9 mouse cellular contexts compared by ENCODE assay signal in genomic region chr11:88614527-88615305, GRCm38 (mm10).
A peak's percentile ranks its signal among the peaks of the same experiment; 100 is the strongest.
DNase-seq lines count a peak whose midpoint lies in the region; ATAC-seq and TF ChIP-seq lines count a peak whose summit lies in the region.
"Had no signal": no experiment of that assay in that cellular context is flagged by ENCODE, and none has a peak within 500 bp of the region (broad histone marks: within the 10 kb centered on the region; RNA-seq: fewer than 3 reads in every experiment).

No protein-coding gene starts in this region.

- no peak overlapping the region for H3K4me3 ChIP-seq in kidney, adult 2 months (ENCODE audit: insufficient read depth, low read depth, low read length)
- H3K4me3 ChIP-seq in liver, embryonic 13.5 days (replicated peaks), result peak overlapping the region; percentile 24
- H3K4me3 ChIP-seq: neural tube, embryonic 13.5 days had no signal

- H3K27me3 ChIP-seq in kidney, adult 2 months (replicated peaks; ENCODE audit: control insufficient read depth, insufficient read depth, low read length), result no peaks in the 10 kb centered on the region
- H3K27me3 ChIP-seq in liver, embryonic 13.5 days, result no peaks in the 10 kb centered on the region
- H3K27me3 ChIP-seq: neural tube, embryonic 13.5 days had no signal

- peak; percentile 87 for DNase-seq in kidney, adult 2 months
- DNase-seq in kidney, postnatal 10 days, result no peak
- peak; percentile 63 for DNase-seq in CD4-positive, CD25-positive, alpha-beta regulatory T cell, adult 2 months (ENCODE audit: low read depth, low spot score)
- peak; percentile 55 for DNase-seq in adipocyte (ENCODE audit: low spot score)
- DNase-seq in liver, embryonic 13.5 days, result no peak
- DNase-seq in urinary bladder, postnatal 10 days (ENCODE audit: low spot score), result no peak
- no peak for DNase-seq in layer of hippocampus, postnatal 36 days
- DNase-seq: adrenal gland, postnatal 10 days had no signal

- peak overlapping the region; percentile 76 for H3K27ac ChIP-seq in kidney, adult 2 months (ENCODE audit: insufficient read depth, low read depth, low read length)
- peak overlapping the region; percentile 63; the same call in 1 of the 2 replicates for H3K27ac ChIP-seq in liver, embryonic 13.5 days

- no peaks in the 10 kb centered on the region for H3K36me3 ChIP-seq in kidney, adult 2 months (ENCODE audit: control insufficient read depth, insufficient read depth, low read length)
- 0 out of 2 replicates have a peak, but pooled peaks cover 3% of the 10 kb centered on the region for H3K36me3 ChIP-seq in liver, embryonic 13.5 days
- H3K36me3 ChIP-seq: neural tube, embryonic 13.5 days had no signal

- ATAC-seq in liver, embryonic 13.5 days (ENCODE audit: low read depth), result peak; percentile 70

- H3K4me1 ChIP-seq in kidney, adult 2 months (ENCODE audit: control insufficient read depth, insufficient read depth, low read length), result peaks cover 54% of the 10 kb centered on the region
- peaks cover 63% of the 10 kb centered on the region for H3K4me1 ChIP-seq in liver, embryonic 13.5 days (replicated peaks)

- TF ChIP-seq CTCF in kidney, adult 2 months (conservative IDR thresholded peaks at IDR 0.05; ENCODE audit: insufficient read depth, insufficient read length, low read depth, low read length), result no peak

- peak overlapping the region; percentile 52 for H3K4me2 ChIP-seq in liver, embryonic 13.5 days
- H3K4me2 ChIP-seq: neural tube, embryonic 13.5 days had no signal

- 41% methylated on average over 11 of the region's 11 CpGs for WGBS in kidney, adult 2 months
- WGBS in liver, embryonic 13.5 days (ENCODE audit: insufficient replicate concordance), result 39% methylated on average over 11 of the region's 11 CpGs

- H3K9me3 ChIP-seq in liver, embryonic 13.5 days (replicated peaks), result no peaks in the 10 kb centered on the region
- H3K9me3 ChIP-seq: neural tube, embryonic 13.5 days had no signal

- H3K9ac ChIP-seq in liver, embryonic 13.5 days, result peak overlapping the region; percentile 42; the same call in 1 of the 2 replicates
- H3K9ac ChIP-seq: neural tube, embryonic 13.5 days had no signal

- no peak for TF ChIP-seq POLR2A in kidney, adult 2 months (IDR thresholded peaks at IDR 0.05; ENCODE audit: low read depth, low read length)

Comparison
In these comparisons a context has a peak if more than half of its experiments do, and no peak if none do; other contexts are left out.
1. DNase-seq: peak in kidney, adult 2 months (single experiment), CD4-positive, CD25-positive, alpha-beta regulatory T cell, adult 2 months (single experiment) and adipocyte (single experiment); none in kidney, postnatal 10 days (single experiment), liver, embryonic 13.5 days (single experiment), urinary bladder, postnatal 10 days (single experiment) and layer of hippocampus, postnatal 36 days (0 of 2).